Mouse (Mus musculus): ENCODE results near the gene Epm2aip1. TPM values are rescaled to one million over a fixed set of nuclear protein-coding genes. Genes with fewer than 3 reads are reported as not detected.

Epm2aip1 gene
- polyA plus RNA-seq (2016; fragmentation: Nextera tagmentation; extraction: Ambion mirVana) = 24.7 and 28.4 TPM in 2 replicates

GRCm38 (mm10) chr9:111271434-111272160 lies at the start of gene Epm2aip1, which contains the start of gene Mlh1:
TSS of gene Epm2aip1 (plus strand) at chr9:111271929.
TSS of gene Mlh1 (minus strand) at chr9:111271791.
- H3K4me1 ChIP-seq = peaks cover 43% of the 10 kb centered on the region
- H3K9me3 ChIP-seq = no peaks in the 10 kb centered on the region
- H3K27ac ChIP-seq = peak within 1 kb of the TSS; percentile 97
- H3K4me3 ChIP-seq = peak within 1 kb of the TSS; percentile 81
- under 1% methylated on average over 64 of the region's 64 CpGs for WGBS
- peaks cover 20% of the 10 kb centered on the region for H3K36me3 ChIP-seq
- DNase-seq (ENCODE audit: low spot score) = peak; percentile 100
- no peaks in the 10 kb centered on the region for H3K27me3 ChIP-seq (ENCODE audit: insufficient read depth, poor library complexity, severe bottlenecking)

- Histone ChIP-seq H3K27ac (no peak overlapping the region), H3K4me3 (no peak overlapping the region), H3K4me1 (peaks cover 22% of the 10 kb centered on the region), H3K27me3 (ENCODE audit: insufficient read depth, poor library complexity, severe bottlenecking) (no peaks in the 10 kb centered on the region), H3K36me3 (peaks cover 81% of the 10 kb centered on the region), H3K9me3 (no peaks in the 10 kb centered on the region)
- DNase-seq (ENCODE audit: low spot score) = no peak
- 86% methylated on average over 5 of the region's 5 CpGs for WGBS
Observed at GRCm38 (mm10) chr9:111223406-111223805, 48.3 kb upstream of the Epm2aip1 start.

GRCm38 (mm10) chr9:111228446-111228845 lies 43.3 kb upstream of the Epm2aip1 start:
- peak; percentile 84 for DNase-seq (ENCODE audit: low spot score)
- H3K27ac ChIP-seq = peak overlapping the region; percentile 17; the same call in 1 of the 2 replicates
- no peak overlapping the region for H3K4me3 ChIP-seq
- WGBS = 41% methylated on average over 5 of the region's 5 CpGs
- peaks cover 83% of the 10 kb centered on the region for H3K36me3 ChIP-seq
- H3K9me3 ChIP-seq = no peaks in the 10 kb centered on the region
- peaks cover 41% of the 10 kb centered on the region for H3K4me1 ChIP-seq
- no peaks in the 10 kb centered on the region for H3K27me3 ChIP-seq (ENCODE audit: insufficient read depth, poor library complexity, severe bottlenecking)

- Histone ChIP-seq H3K4me3 (no peak overlapping the region), H3K36me3 (peaks cover 87% of the 10 kb centered on the region), H3K9me3 (no peaks in the 10 kb centered on the region), H3K27ac (no peak overlapping the region), H3K4me1 (peaks cover 10% of the 10 kb centered on the region), H3K27me3 (ENCODE audit: insufficient read depth, poor library complexity, severe bottlenecking) (no peaks in the 10 kb centered on the region)
- no peak for DNase-seq (ENCODE audit: low spot score)
- WGBS = 85% methylated on average over 9 of the region's 9 CpGs
Observed at GRCm38 (mm10) chr9:111234701-111235100, 37.0 kb upstream of the Epm2aip1 start.

GRCm38 (mm10) chr9:111237726-111238125 lies 34.0 kb upstream of the Epm2aip1 start:
- H3K36me3 ChIP-seq = peaks cover 86% of the 10 kb centered on the region
- no peaks in the 10 kb centered on the region for H3K9me3 ChIP-seq

GRCm38 (mm10) chr9:111239821-111240220 lies 31.9 kb upstream of the Epm2aip1 start:
- no peak overlapping the region for H3K4me3 ChIP-seq
- H3K9me3 ChIP-seq = no peaks in the 10 kb centered on the region
- H3K4me1 ChIP-seq = peaks cover 35% of the 10 kb centered on the region
- H3K27ac ChIP-seq = no peak overlapping the region
- no peaks in the 10 kb centered on the region for H3K27me3 ChIP-seq (ENCODE audit: insufficient read depth, poor library complexity, severe bottlenecking)
- no peak for DNase-seq (ENCODE audit: low spot score)
- WGBS = 85% methylated on average over 4 of the region's 4 CpGs
- peaks cover 74% of the 10 kb centered on the region for H3K36me3 ChIP-seq

More at GRCm38 (mm10) chr9:111237726-111238125, 34.0 kb upstream of the Epm2aip1 start:
- no peak for DNase-seq (ENCODE audit: low spot score)
- no peaks in the 10 kb centered on the region for H3K27me3 ChIP-seq (ENCODE audit: insufficient read depth, poor library complexity, severe bottlenecking)
- H3K27ac ChIP-seq = no peak overlapping the region
- H3K4me1 ChIP-seq = peaks cover 28% of the 10 kb centered on the region
- H3K4me3 ChIP-seq = no peak overlapping the region

GRCm38 (mm10) chr9:111243384-111243783 lies 28.3 kb upstream of the Epm2aip1 start:
- no peak for DNase-seq (ENCODE audit: low spot score)

GRCm38 (mm10) chr9:111245546-111245945 lies 26.2 kb upstream of the Epm2aip1 start:
- Histone ChIP-seq H3K4me1 (peaks cover 55% of the 10 kb centered on the region), H3K27me3 (ENCODE audit: insufficient read depth, poor library complexity, severe bottlenecking) (no peaks in the 10 kb centered on the region), H3K27ac (no peak overlapping the region), H3K9me3 (no peaks in the 10 kb centered on the region), H3K36me3 (peaks cover 58% of the 10 kb centered on the region), H3K4me3 (no peak overlapping the region)
- WGBS = 78% methylated on average over 6 of the region's 6 CpGs
- no peak for DNase-seq (ENCODE audit: low spot score)

More at GRCm38 (mm10) chr9:111243384-111243783, 28.3 kb upstream of the Epm2aip1 start:
- 72% methylated on average over 6 of the region's 6 CpGs for WGBS
- Histone ChIP-seq H3K36me3 (peaks cover 59% of the 10 kb centered on the region), H3K4me1 (peaks cover 53% of the 10 kb centered on the region), H3K27me3 (ENCODE audit: insufficient read depth, poor library complexity, severe bottlenecking) (no peaks in the 10 kb centered on the region), H3K4me3 (no peak overlapping the region), H3K9me3 (no peaks in the 10 kb centered on the region), H3K27ac (no peak overlapping the region)

- Histone ChIP-seq H3K27me3 (ENCODE audit: insufficient read depth, poor library complexity, severe bottlenecking) (no peaks in the 10 kb centered on the region), H3K4me1 (peaks cover 38% of the 10 kb centered on the region), H3K4me3 (no peak overlapping the region), H3K27ac (peak overlapping the region; percentile 59), H3K9me3 (no peaks in the 10 kb centered on the region), H3K36me3 (peaks cover 69% of the 10 kb centered on the region)
- peak; percentile 84 for DNase-seq (ENCODE audit: low spot score)
- 73% methylated on average over 3 of the region's 3 CpGs for WGBS
Observed at GRCm38 (mm10) chr9:111247682-111248246, 24.0 kb upstream of the Epm2aip1 start.

GRCm38 (mm10) chr9:111252161-111252869 lies 19.4 kb upstream of the Epm2aip1 start:
- peaks cover 21% of the 10 kb centered on the region for H3K4me1 ChIP-seq
- H3K4me3 ChIP-seq = no peak overlapping the region
- H3K27me3 ChIP-seq (ENCODE audit: insufficient read depth, poor library complexity, severe bottlenecking) = no peaks in the 10 kb centered on the region
- no peaks in the 10 kb centered on the region for H3K9me3 ChIP-seq
- peaks cover 83% of the 10 kb centered on the region for H3K36me3 ChIP-seq
- no peak for DNase-seq (ENCODE audit: low spot score)
- 42% methylated on average over 7 of the region's 7 CpGs for WGBS
- no peak overlapping the region for H3K27ac ChIP-seq

GRCm38 (mm10) chr9:111260360-111260985 lies 11.3 kb upstream of the Epm2aip1 start:
- Histone ChIP-seq H3K27me3 (ENCODE audit: insufficient read depth, poor library complexity, severe bottlenecking) (no peaks in the 10 kb centered on the region), H3K36me3 (peaks cover 81% of the 10 kb centered on the region), H3K4me3 (no peak overlapping the region), H3K4me1 (no peaks in the 10 kb centered on the region), H3K9me3 (no peaks in the 10 kb centered on the region), H3K27ac (no peak overlapping the region)
- WGBS = 55% methylated on average over 1 of the region's 1 CpGs
- peak; percentile 68 for DNase-seq (ENCODE audit: low spot score)

GRCm38 (mm10) chr9:111261356-111261755 lies 10.4 kb upstream of the Epm2aip1 start:
- H3K36me3 ChIP-seq = peaks cover 81% of the 10 kb centered on the region
- H3K4me3 ChIP-seq = no peak overlapping the region
- no peaks in the 10 kb centered on the region for H3K27me3 ChIP-seq (ENCODE audit: insufficient read depth, poor library complexity, severe bottlenecking)
- H3K27ac ChIP-seq = no peak overlapping the region
- no peaks in the 10 kb centered on the region for H3K4me1 ChIP-seq
- H3K9me3 ChIP-seq = no peaks in the 10 kb centered on the region
- WGBS = 92% methylated on average over 4 of the region's 4 CpGs
- no peak for DNase-seq (ENCODE audit: low spot score)

All from heart, embryonic 10.5 days (tissue).